Comparison of ENCODE assay signal across 26 mouse cellular contexts in the genomic region with DNA sequence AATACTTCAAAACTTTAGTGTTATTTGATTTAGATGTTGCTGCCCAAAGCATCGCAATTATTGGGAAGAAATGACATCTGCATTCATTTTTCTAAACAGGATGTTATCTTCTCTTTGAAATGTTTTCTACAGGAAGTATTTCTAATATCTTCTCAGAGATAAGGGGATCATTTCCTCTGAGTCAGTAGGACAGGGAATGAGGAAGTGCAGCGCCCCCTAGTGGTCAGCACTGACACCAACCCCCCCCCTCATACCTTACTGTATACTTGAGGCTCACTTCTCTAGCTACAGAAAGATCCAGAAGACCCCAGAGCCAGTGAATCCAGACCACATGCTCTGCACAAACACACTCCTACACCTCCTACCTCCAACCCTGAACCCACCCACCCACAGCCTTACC.
DNase-seq lines count a peak whose midpoint lies in the region; ATAC-seq and TF ChIP-seq lines count a peak whose summit lies in the region.
"Had no signal": no experiment of that assay in that cellular context is flagged by ENCODE, and none has a peak within 500 bp of the region (broad histone marks: within the 10 kb centered on the region; RNA-seq: fewer than 3 reads in every experiment).

No protein-coding gene starts in this region.

- no peaks in the 10 kb centered on the region for H3K27me3 ChIP-seq in heart, adult 2 months (ENCODE audit: control insufficient read depth, insufficient read depth, low read length)
- H3K27me3 ChIP-seq in liver, embryonic 14.5 days (ENCODE audit: control insufficient read depth, insufficient read depth, low read length): no peaks in the 10 kb centered on the region
- H3K27me3 ChIP-seq in liver, embryonic 11.5 days (replicated peaks; ENCODE audit: control insufficient read depth, insufficient read depth, low read length): no peaks in the 10 kb centered on the region
- H3K27me3 ChIP-seq: CH12.LX; embryonic facial prominence, embryonic 15.5 days; hindbrain, embryonic 13.5 days; liver, embryonic 15.5 days; neural tube, embryonic 13.5 days had no signal

- WGBS in heart, adult 2 months: 44% methylated on average over 2 of the region's 2 CpGs
- 35% methylated on average over 2 of the region's 2 CpGs for WGBS in liver, embryonic 14.5 days (ENCODE audit: insufficient replicate concordance)
- WGBS in liver, embryonic 11.5 days: 54% methylated on average over 2 of the region's 2 CpGs

- H3K4me2 ChIP-seq in liver, embryonic 14.5 days (ENCODE audit: low read depth): no peak overlapping the region
- no peak overlapping the region for H3K4me2 ChIP-seq in liver, embryonic 11.5 days
- H3K4me2 ChIP-seq: embryonic facial prominence, embryonic 15.5 days; hindbrain, embryonic 13.5 days; liver, embryonic 15.5 days; neural tube, embryonic 13.5 days had no signal

- H3K9me3 ChIP-seq in liver, embryonic 14.5 days (ENCODE audit: control insufficient read depth, low read length): no peaks in the 10 kb centered on the region; the same call in 1 of the 2 replicates
- no peaks in the 10 kb centered on the region for H3K9me3 ChIP-seq in liver, embryonic 11.5 days (ENCODE audit: control insufficient read depth, low read length)
- H3K9me3 ChIP-seq: embryonic facial prominence, embryonic 15.5 days; hindbrain, embryonic 13.5 days; liver, embryonic 15.5 days; neural tube, embryonic 13.5 days had no signal

- no peaks in the 10 kb centered on the region for H3K79me2 ChIP-seq in heart, adult 2 months (replicated peaks; ENCODE audit: control insufficient read depth, insufficient read depth, low read length)

- no peak overlapping the region for H3K27ac ChIP-seq in heart, adult 2 months
- no peak overlapping the region for H3K27ac ChIP-seq in liver, embryonic 14.5 days
- no peak overlapping the region for H3K27ac ChIP-seq in liver, embryonic 11.5 days (ENCODE audit: low read depth, low read length)
- H3K27ac ChIP-seq: embryonic facial prominence, embryonic 15.5 days; hindbrain, embryonic 13.5 days; liver, embryonic 15.5 days; neural tube, embryonic 13.5 days had no signal

- H3K4me3 ChIP-seq in heart, adult 2 months: no peak overlapping the region
- H3K4me3 ChIP-seq in liver, embryonic 14.5 days (ENCODE audit: insufficient read depth in 1 of 2, low read depth in 2 of 2, low read length in 2 of 2): no peak overlapping the region
- H3K4me3 ChIP-seq in liver, embryonic 11.5 days (ENCODE audit: low read depth, low read length): no peak overlapping the region
- H3K4me3 ChIP-seq: embryonic facial prominence, embryonic 15.5 days; hindbrain, embryonic 13.5 days; liver, embryonic 15.5 days; myocyte; neural tube, embryonic 13.5 days had no signal

- no peak for DNase-seq in heart, adult 2 months
- DNase-seq in heart, adult 11 months: no peak
- DNase-seq in liver, embryonic 14.5 days (ENCODE audit: low read depth in 3 of 3, low spot score in 3 of 3): no peak
- DNase-seq in liver, embryonic 11.5 days (ENCODE audit: low spot score): no peak
- peak; percentile 6 for DNase-seq in ES-CJ7 (ENCODE audit: low read depth, low spot score)
- no peak for DNase-seq in brain, embryonic 14.5 days (ENCODE audit: low read depth)
- DNase-seq in layer of hippocampus, adult 9-11 months: no peak
- DNase-seq: B cell, adult 2 months; cerebellum, adult 11 months; cerebellum, adult 9-11 months; gastrocnemius, postnatal 25 days; kidney, adult 8-10 months; kidney, postnatal 14 days; lung, postnatal 4 days; midbrain, embryonic 14.5 days; retina, postnatal 1 day; thymus, adult 18-20 months; thymus, postnatal 36 days had no signal

- no peaks in the 10 kb centered on the region for H3K36me3 ChIP-seq in heart, adult 2 months (ENCODE audit: control insufficient read depth, insufficient read depth, low read length)
- H3K36me3 ChIP-seq in liver, embryonic 14.5 days (replicated peaks; ENCODE audit: control insufficient read depth, insufficient read depth, low read depth): no peaks in the 10 kb centered on the region
- H3K36me3 ChIP-seq in liver, embryonic 11.5 days (ENCODE audit: control insufficient read depth, insufficient read depth, low read length): no peaks in the 10 kb centered on the region
- H3K36me3 ChIP-seq: embryonic facial prominence, embryonic 15.5 days; hindbrain, embryonic 13.5 days; liver, embryonic 15.5 days; neural tube, embryonic 13.5 days had no signal

- TF ChIP-seq POLR2A in heart, adult 2 months (IDR thresholded peaks at IDR 0.05; ENCODE audit: insufficient read depth, low read depth, low read length): no peak
- no peak for TF ChIP-seq POLR2A in brain, embryonic 14.5 days (IDR thresholded peaks at IDR 0.05; ENCODE audit: borderline replicate concordance, extremely low read depth, insufficient read depth, insufficient read length, poor library complexity, severe bottlenecking)

- intact Hi-C loops in heart, adult 2 months (cut with DNase I): no loop called here

- TF ChIP-seq EP300 in heart, adult 2 months (IDR thresholded peaks at IDR 0.05; ENCODE audit: insufficient read depth, low read depth, low read length): no peak
- no peak for TF ChIP-seq EP300 in liver, embryonic 14.5 days (IDR thresholded peaks at IDR 0.05; ENCODE audit: low read depth)

- H3K4me1 ChIP-seq in heart, adult 2 months (ENCODE audit: control insufficient read depth, insufficient read depth, low read length): no peaks in the 10 kb centered on the region
- H3K4me1 ChIP-seq in liver, embryonic 14.5 days (replicated peaks; ENCODE audit: control insufficient read depth in 2 of 2, insufficient read depth in 2 of 2, low read length in 1 of 2): no peaks in the 10 kb centered on the region
- H3K4me1 ChIP-seq in liver, embryonic 11.5 days (replicated peaks; ENCODE audit: control insufficient read depth, insufficient read depth, low read length): no peaks in the 10 kb centered on the region
- H3K4me1 ChIP-seq: embryonic facial prominence, embryonic 15.5 days; hindbrain, embryonic 13.5 days; liver, embryonic 15.5 days; neural tube, embryonic 13.5 days had no signal

- TF ChIP-seq CTCF in heart, adult 2 months (IDR thresholded peaks at IDR 0.05): peak; percentile 24; the same call in 1 of the 2 replicates
- peak; percentile 13; the same call in 1 of the 2 replicates for TF ChIP-seq CTCF in liver, embryonic 14.5 days (IDR thresholded peaks at IDR 0.05; ENCODE audit: low read depth)
- peak; percentile 29; the same call in 1 of the 2 replicates for TF ChIP-seq CTCF in brain, embryonic 14.5 days (IDR thresholded peaks at IDR 0.05; ENCODE audit: borderline replicate concordance, extremely low read depth, insufficient read depth, insufficient read length)

- H3K9ac ChIP-seq in heart, adult 2 months (ENCODE audit: low read depth, low read length): no peak overlapping the region
- H3K9ac ChIP-seq in liver, embryonic 14.5 days (replicated peaks): no peak overlapping the region
- H3K9ac ChIP-seq in liver, embryonic 11.5 days (ENCODE audit: low read depth, low read length): no peak overlapping the region
- H3K9ac ChIP-seq: embryonic facial prominence, embryonic 15.5 days; hindbrain, embryonic 13.5 days; liver, embryonic 15.5 days; neural tube, embryonic 13.5 days had no signal

- no peak for ATAC-seq in liver, embryonic 14.5 days (ENCODE audit: insufficient read depth)
- ATAC-seq in liver, embryonic 11.5 days (replicated peaks; ENCODE audit: low FRiP score): no peak
- ATAC-seq: forebrain, embryonic 16.5 days; inflammation-experienced regulatory T-cells, adult 6 months had no signal
